Mouse (Mus musculus): ENCODE results near the gene Faap20. TPM values are rescaled to one million over a fixed set of nuclear protein-coding genes. Genes with fewer than 3 reads are reported as not detected.

Gene Faap20
- polyA plus RNA-seq, 1 experiment from 2014 or later: 61.4 TPM

DNA sequence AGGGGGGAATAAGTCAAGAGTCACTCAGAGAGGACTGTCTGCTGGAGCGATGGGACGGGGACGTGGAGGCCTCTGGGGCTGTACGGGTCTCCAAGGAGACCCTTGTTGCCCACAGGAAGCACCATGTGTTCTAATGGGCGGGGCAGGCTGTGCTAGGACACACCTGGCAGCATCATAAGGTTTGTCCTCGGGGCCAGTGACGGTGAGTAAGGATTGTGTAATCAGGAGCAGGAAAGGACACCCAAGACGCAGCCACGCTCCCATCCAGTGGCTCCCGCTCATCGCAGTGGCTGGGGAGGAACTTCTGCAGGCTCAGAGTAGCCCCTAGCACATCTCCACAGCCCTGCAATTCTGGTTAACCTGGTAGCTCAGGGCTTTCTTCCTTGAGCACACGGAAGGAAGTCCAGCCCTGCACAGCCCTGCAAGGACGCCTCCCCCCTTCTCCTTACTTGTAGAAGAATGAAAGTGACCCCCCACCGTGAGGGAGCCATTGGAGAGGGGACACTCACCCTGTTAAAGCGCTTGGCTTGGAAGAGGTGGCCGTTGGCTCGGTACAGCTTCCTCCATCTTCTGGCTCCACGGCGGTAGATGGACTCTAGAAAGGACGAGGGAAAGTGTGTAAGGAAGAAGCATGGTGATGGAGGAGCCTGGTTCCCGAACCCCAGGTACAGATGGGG is 51.0 kb downstream of the Faap20 start:
- H3K27me3 ChIP-seq (replicated peaks; ENCODE audit: insufficient read depth, low read length): no peaks in the 10 kb centered on the region
- H3K27ac ChIP-seq (ENCODE audit: low read length): no peak overlapping the region
- no peak overlapping the region for H3K4me2 ChIP-seq (replicated peaks; ENCODE audit: low read depth, low read length)
- TF ChIP-seq EP300 (IDR thresholded peaks at IDR 0.05): no peak
- no peak for TF ChIP-seq CTCF (IDR thresholded peaks at IDR 0.05)
- no peak overlapping the region for H3K4me3 ChIP-seq (ENCODE audit: low read depth, low read length)
- H3K9ac ChIP-seq (replicated peaks; ENCODE audit: low read depth): no peak overlapping the region
- ATAC-seq: no peak
- no peaks in the 10 kb centered on the region for H3K4me1 ChIP-seq (ENCODE audit: insufficient read depth, low read depth, low read length)
- 60% methylated on average over 21 of the region's 21 CpGs for WGBS
- DNase-seq (ENCODE audit: low spot score): no peak
- no peaks in the 10 kb centered on the region for H3K36me3 ChIP-seq (ENCODE audit: insufficient read depth, low read length)
- no peaks in the 10 kb centered on the region for H3K9me3 ChIP-seq (ENCODE audit: low read length)

DNA sequence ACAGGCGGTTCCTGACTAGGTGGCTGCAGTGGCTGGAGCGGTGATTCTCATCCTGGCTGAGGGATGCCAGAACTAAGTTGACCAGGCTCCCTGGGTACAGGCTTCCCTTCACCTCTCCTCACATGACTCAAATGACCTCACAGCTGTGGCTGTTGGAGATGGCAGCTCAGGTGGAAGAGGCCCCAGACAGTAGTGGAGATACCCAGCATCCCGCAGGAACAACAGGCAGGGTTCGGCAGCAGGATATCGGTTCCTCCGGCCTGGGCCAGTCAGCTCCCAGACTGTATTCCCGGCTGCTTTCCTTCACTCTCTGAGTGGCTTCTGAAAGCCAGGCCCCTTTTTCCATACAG is 51.5 kb downstream of the Faap20 start:
- no peak overlapping the region for H3K9ac ChIP-seq (replicated peaks; ENCODE audit: low read depth)
- H3K27me3 ChIP-seq (replicated peaks; ENCODE audit: insufficient read depth, low read length): no peaks in the 10 kb centered on the region
- no peak overlapping the region for H3K4me3 ChIP-seq (ENCODE audit: low read depth, low read length)
- no peaks in the 10 kb centered on the region for H3K9me3 ChIP-seq (ENCODE audit: low read length)
- no peak overlapping the region for H3K4me2 ChIP-seq (replicated peaks; ENCODE audit: low read depth, low read length)
- TF ChIP-seq CTCF (IDR thresholded peaks at IDR 0.05): no peak
- WGBS: 86% methylated on average over 7 of the region's 7 CpGs
- no peaks in the 10 kb centered on the region for H3K4me1 ChIP-seq (ENCODE audit: insufficient read depth, low read depth, low read length)
- H3K36me3 ChIP-seq (ENCODE audit: insufficient read depth, low read length): no peaks in the 10 kb centered on the region
- H3K27ac ChIP-seq (ENCODE audit: low read length): no peak overlapping the region
- ATAC-seq (no peak), DNase-seq (ENCODE audit: low spot score) (no peak)

DNA sequence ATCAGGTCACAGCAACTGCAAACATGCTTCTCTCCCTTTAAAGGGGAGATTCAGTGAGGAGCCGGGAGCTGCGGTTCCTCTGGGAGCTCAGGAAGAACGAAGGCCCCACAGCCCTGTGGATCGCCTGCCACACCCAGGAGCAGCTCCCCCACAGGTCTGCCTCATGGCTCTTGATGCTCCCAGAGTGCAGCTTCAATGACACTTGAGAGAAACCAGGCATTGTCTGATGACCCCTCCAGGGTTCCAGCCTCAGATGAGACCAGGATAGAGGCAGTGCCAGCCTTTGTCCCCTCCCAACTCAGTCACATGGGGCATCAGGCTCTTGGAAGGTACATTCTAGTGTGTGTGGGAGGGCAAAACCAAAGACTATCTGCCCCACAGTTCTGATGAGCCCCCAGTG is 52.4 kb downstream of the Faap20 start:
- DNase-seq (ENCODE audit: low spot score): no peak
- Histone ChIP-seq H3K4me2 (replicated peaks; ENCODE audit: low read depth, low read length) (no peak overlapping the region), H3K27me3 (replicated peaks; ENCODE audit: insufficient read depth, low read length) (no peaks in the 10 kb centered on the region), H3K9ac (replicated peaks; ENCODE audit: low read depth) (no peak overlapping the region), H3K27ac (ENCODE audit: low read length) (no peak overlapping the region), H3K4me1 (ENCODE audit: insufficient read depth, low read depth, low read length) (no peaks in the 10 kb centered on the region), H3K4me3 (ENCODE audit: low read depth, low read length) (no peak overlapping the region), H3K9me3 (ENCODE audit: low read length) (no peaks in the 10 kb centered on the region), H3K36me3 (ENCODE audit: insufficient read depth, low read length) (no peaks in the 10 kb centered on the region)
- ATAC-seq: no peak
- TF ChIP-seq EP300 (IDR thresholded peaks at IDR 0.05): no peak
- no peak for TF ChIP-seq CTCF (IDR thresholded peaks at IDR 0.05)
- WGBS: 42% methylated on average over 4 of the region's 4 CpGs

DNA sequence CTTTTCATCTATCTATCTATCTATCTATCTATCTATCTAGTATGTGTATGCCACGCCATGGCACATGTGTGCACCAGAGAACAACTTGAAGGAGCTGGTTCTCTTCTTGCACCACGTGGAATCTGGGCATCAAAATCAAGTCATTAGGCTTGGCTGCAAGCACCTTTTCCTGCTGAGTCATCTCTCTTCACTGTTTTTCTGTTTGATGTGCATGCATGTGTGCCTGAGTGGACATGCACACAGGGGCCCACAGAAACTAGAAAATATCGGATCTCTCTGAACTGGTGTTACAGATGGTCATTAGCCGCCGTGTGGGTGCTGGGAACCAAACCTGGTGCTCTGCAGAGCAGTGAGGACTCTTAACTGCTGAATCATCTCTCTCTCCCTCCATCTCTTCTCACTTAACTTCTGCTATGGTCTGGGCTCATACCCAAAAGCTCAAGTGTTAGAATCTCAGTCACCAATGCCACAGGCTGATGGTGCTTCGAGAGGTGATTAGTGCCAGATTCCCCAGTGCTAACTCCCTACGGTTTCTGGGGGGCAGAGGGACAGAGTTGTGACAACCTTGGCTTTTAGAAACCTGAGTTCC is 55.0 kb downstream of the Faap20 start:
- H3K4me2 ChIP-seq (replicated peaks; ENCODE audit: low read depth, low read length): no peak overlapping the region
- H3K4me1 ChIP-seq (ENCODE audit: insufficient read depth, low read depth, low read length): peaks cover 7% of the 10 kb centered on the region; the same call in 1 of the 2 replicates

DNA sequence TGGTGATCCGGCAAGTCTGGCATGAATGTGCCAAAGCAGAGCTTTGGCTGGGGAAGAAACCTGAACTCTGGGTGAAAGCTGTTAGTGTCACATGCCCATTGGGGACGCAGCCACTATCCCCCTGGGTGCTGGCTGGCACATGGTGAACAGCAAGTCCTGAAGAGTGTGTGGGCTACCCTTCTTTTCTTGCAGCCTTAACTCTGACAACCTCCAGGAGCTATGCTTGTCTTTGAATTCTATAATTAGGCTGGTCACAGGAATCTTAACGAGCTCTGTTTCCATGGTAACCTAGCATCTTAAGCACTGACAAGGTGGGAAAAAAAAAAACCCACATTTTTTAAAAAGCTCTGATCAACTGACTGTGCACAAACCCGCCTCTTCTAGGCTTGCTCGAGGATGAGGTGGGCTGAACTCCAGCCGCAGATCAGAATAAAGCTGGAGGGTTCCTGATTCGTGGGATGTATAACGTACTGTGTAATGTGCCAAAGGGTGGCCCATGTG is 56.0 kb downstream of the Faap20 start:
- no peaks in the 10 kb centered on the region for H3K9me3 ChIP-seq (ENCODE audit: low read length)
- DNase-seq (ENCODE audit: low spot score): no peak
- no peak overlapping the region for H3K9ac ChIP-seq (replicated peaks; ENCODE audit: low read depth)
- no peak for TF ChIP-seq CTCF (IDR thresholded peaks at IDR 0.05)
- TF ChIP-seq EP300 (IDR thresholded peaks at IDR 0.05): no peak
- no peak for ATAC-seq
- peaks cover 7% of the 10 kb centered on the region; the same call in 1 of the 2 replicates for H3K4me1 ChIP-seq (ENCODE audit: insufficient read depth, low read depth, low read length)
- H3K27ac ChIP-seq (ENCODE audit: low read length): no peak overlapping the region
- H3K27me3 ChIP-seq (replicated peaks; ENCODE audit: insufficient read depth, low read length): no peaks in the 10 kb centered on the region
- H3K4me2 ChIP-seq (replicated peaks; ENCODE audit: low read depth, low read length): no peak overlapping the region
- H3K36me3 ChIP-seq (ENCODE audit: insufficient read depth, low read length): no peaks in the 10 kb centered on the region
- no peak overlapping the region for H3K4me3 ChIP-seq (ENCODE audit: low read depth, low read length)
- 51% methylated on average over 8 of the region's 8 CpGs for WGBS

More for the DNA sequence above, 55.0 kb downstream of the Faap20 start:
- H3K9me3 ChIP-seq (ENCODE audit: low read length): no peaks in the 10 kb centered on the region
- no peak for ATAC-seq
- H3K36me3 ChIP-seq (ENCODE audit: insufficient read depth, low read length): no peaks in the 10 kb centered on the region
- H3K4me3 ChIP-seq (ENCODE audit: low read depth, low read length): no peak overlapping the region
- DNase-seq (ENCODE audit: low spot score): no peak
- WGBS: 76% methylated on average over 7 of the region's 7 CpGs
- TF ChIP-seq CTCF (IDR thresholded peaks at IDR 0.05) (no peak), EP300 (IDR thresholded peaks at IDR 0.05) (no peak)
- H3K27me3 ChIP-seq (replicated peaks; ENCODE audit: insufficient read depth, low read length): no peaks in the 10 kb centered on the region
- no peak overlapping the region for H3K9ac ChIP-seq (replicated peaks; ENCODE audit: low read depth)
- H3K27ac ChIP-seq (ENCODE audit: low read length): no peak overlapping the region

Other genes with a start within 250 kb of the Faap20 start
- gene Plch2, start 193.0 kb upstream of the Faap20 start, polyA plus RNA-seq (2015; fragmentation: Nextera tagmentation; extraction: Ambion mirVana): 4.6 and 5.5 TPM in 2 replicates
- 17.5 and 19.4 TPM in 2 replicates for gene Pex10, start 182.8 kb upstream of the Faap20 start, polyA plus RNA-seq (2015; fragmentation: Nextera tagmentation; extraction: Ambion mirVana)
- 156 and 157 TPM in 2 replicates for gene Rer1, start 163.4 kb upstream of the Faap20 start, polyA plus RNA-seq (2015; fragmentation: Nextera tagmentation; extraction: Ambion mirVana)
- gene Morn1, start 163.2 kb upstream of the Faap20 start, polyA plus RNA-seq (2015; fragmentation: Nextera tagmentation; extraction: Ambion mirVana): 6.2 and 9.4 TPM in 2 replicates
- 22.6 and 23.2 TPM in 2 replicates for gene Ski, start 27.2 kb upstream of the Faap20 start, polyA plus RNA-seq (2015; fragmentation: Nextera tagmentation; extraction: Ambion mirVana)
- gene Prkcz, start 111.6 kb downstream of the Faap20 start, polyA plus RNA-seq (2015; fragmentation: Nextera tagmentation; extraction: Ambion mirVana): 23.4 and 33.7 TPM in 2 replicates
- gene Gabrd, start 148.3 kb downstream of the Faap20 start, polyA plus RNA-seq (2015; fragmentation: Nextera tagmentation; extraction: Ambion mirVana): 0.24 and 0.68 TPM in 2 replicates
- 1.4 and 1.5 TPM in 2 replicates for gene Cfap74, start 159.4 kb downstream of the Faap20 start, polyA plus RNA-seq (2015; fragmentation: Nextera tagmentation; extraction: Ambion mirVana)
- gene Tmem52, start 219.3 kb downstream of the Faap20 start, polyA plus RNA-seq (2015; fragmentation: Nextera tagmentation; extraction: Ambion mirVana): 1.6 and 2.1 TPM in 2 replicates
- gene Gnb1, start 241.6 kb downstream of the Faap20 start, polyA plus RNA-seq (2015; fragmentation: Nextera tagmentation; extraction: Ambion mirVana): 445 and 452 TPM in 2 replicates

Data from lung, postnatal 0 days (tissue).